Mouse (Mus musculus): ENCODE results near the gene P2rx6. TPM values are rescaled to one million over a fixed set of nuclear protein-coding genes. Genes with fewer than 3 reads are reported as not detected.
A peak's percentile ranks its signal among the peaks of the same experiment; 100 is the strongest.

Gene P2rx6
- total and polyA plus RNA-seq, 3 experiments: 0.78 to 2.9 (median 0.89) TPM

DNA sequence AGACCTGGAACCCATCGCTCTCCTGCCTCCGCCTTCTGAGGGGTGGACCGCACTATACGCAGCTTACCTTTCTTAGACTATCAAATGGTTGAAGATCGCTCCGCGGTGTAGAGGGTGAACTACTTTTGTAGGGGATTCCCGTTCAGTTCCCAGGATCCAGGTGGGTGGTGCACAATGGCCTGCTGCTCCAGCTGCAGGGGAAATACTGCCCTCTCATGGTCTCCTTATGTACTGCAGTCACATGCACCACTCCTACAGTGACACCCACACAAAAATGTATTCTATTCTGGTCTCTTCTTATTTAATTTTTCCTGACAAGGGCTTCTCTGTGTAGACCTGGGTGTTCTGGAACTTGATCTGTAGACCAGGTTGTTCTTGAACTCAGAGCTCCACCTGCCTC lies 21.4 kb downstream of the P2rx6 start, which contains the start of gene Slc7a4:
TSS of gene Slc7a4 (minus strand) at position 151 of the 400 bp plus-strand sequence.
- DNase-seq: no peak
- WGBS: 30% methylated on average over 8 of the region's 8 CpGs
- Histone ChIP-seq H3K27ac (no peak within 1 kb of the TSS), H3K27me3 (ENCODE audit: control insufficient read depth, insufficient read depth, low read length) (no peaks in the 10 kb centered on the region), H3K4me1 (ENCODE audit: control insufficient read depth, insufficient read depth, low read length) (no peaks in the 10 kb centered on the region), H3K79me2 (replicated peaks; ENCODE audit: control insufficient read depth, insufficient read depth, low read length) (no peaks in the 10 kb centered on the region), H3K36me3 (ENCODE audit: control insufficient read depth, insufficient read depth, low read length) (no peaks in the 10 kb centered on the region), H3K4me3 (no peak within 1 kb of the TSS), H3K9ac (ENCODE audit: low read depth, low read length) (no peak within 1 kb of the TSS)
- intact Hi-C loops (cut with DNase I): no loop called here
- TF ChIP-seq EP300 (IDR thresholded peaks at IDR 0.05; ENCODE audit: insufficient read depth, low read depth, low read length): no peak
- peak; percentile 55 for TF ChIP-seq CTCF (IDR thresholded peaks at IDR 0.05)

DNA sequence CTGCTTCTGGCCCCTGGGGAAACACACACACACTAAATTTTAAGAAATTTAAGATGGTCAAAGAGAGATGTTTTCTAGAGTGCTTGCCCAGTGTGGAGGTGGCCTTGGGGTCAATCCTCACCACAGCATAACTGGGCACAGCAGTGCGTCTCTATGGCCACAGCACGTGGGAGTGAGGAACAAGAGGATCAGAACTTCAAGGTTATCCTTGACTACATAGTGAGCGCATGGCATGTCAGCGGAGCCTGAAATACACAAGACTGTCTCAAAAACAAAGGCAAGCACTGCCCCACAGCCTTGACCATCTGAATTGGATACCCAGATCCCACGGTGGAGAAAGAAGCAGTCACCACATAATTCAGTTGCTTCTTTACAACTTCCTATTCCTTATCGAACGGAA lies 22.9 kb downstream of the P2rx6 start:
- no peaks in the 10 kb centered on the region for H3K4me1 ChIP-seq (ENCODE audit: control insufficient read depth, insufficient read depth, low read length)
- H3K9ac ChIP-seq (ENCODE audit: low read depth, low read length): no peak overlapping the region
- H3K36me3 ChIP-seq (ENCODE audit: control insufficient read depth, insufficient read depth, low read length): no peaks in the 10 kb centered on the region
- no peak for DNase-seq
- no peaks in the 10 kb centered on the region for H3K79me2 ChIP-seq (replicated peaks; ENCODE audit: control insufficient read depth, insufficient read depth, low read length)
- H3K4me3 ChIP-seq: no peak overlapping the region
- no peak overlapping the region for H3K27ac ChIP-seq
- 81% methylated on average over 7 of the region's 7 CpGs for WGBS
- intact Hi-C loops (cut with DNase I): no loop called here
- H3K27me3 ChIP-seq (ENCODE audit: control insufficient read depth, insufficient read depth, low read length): no peaks in the 10 kb centered on the region
- TF ChIP-seq EP300 (IDR thresholded peaks at IDR 0.05; ENCODE audit: insufficient read depth, low read depth, low read length) (no peak), CTCF (IDR thresholded peaks at IDR 0.05) (no peak), POLR2A (IDR thresholded peaks at IDR 0.05; ENCODE audit: insufficient read depth, low read depth, low read length) (no peak)

DNA sequence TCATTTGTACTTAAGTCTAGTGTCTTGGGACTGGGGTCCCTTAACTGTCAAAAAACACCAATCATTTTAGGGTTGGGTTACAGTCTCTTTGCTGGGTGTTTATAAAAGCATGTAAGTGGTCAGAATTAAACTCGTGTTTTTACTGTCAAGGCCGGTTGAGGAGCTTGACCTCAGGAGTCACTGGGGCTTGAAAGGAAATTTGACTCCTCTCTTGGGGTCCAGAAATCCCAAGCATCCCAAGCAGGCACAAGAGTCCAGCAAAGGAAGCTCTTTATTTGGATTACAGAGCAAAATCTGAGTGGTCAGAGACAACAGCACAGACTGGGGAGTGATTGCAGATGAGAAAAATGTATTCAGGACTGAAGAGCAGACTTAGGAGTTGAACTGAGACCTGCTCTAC lies 29.0 kb downstream of the P2rx6 start:
- no peak for DNase-seq
- Histone ChIP-seq H3K9ac (ENCODE audit: low read depth, low read length) (no peak overlapping the region), H3K36me3 (ENCODE audit: control insufficient read depth, insufficient read depth, low read length) (no peaks in the 10 kb centered on the region), H3K27me3 (ENCODE audit: control insufficient read depth, insufficient read depth, low read length) (no peaks in the 10 kb centered on the region), H3K27ac (no peak overlapping the region), H3K4me3 (no peak overlapping the region), H3K79me2 (replicated peaks; ENCODE audit: control insufficient read depth, insufficient read depth, low read length) (no peaks in the 10 kb centered on the region), H3K4me1 (ENCODE audit: control insufficient read depth, insufficient read depth, low read length) (no peaks in the 10 kb centered on the region)
- intact Hi-C loops (cut with DNase I): no loop called here
- WGBS: 32% methylated on average over 2 of the region's 2 CpGs
- no peak for TF ChIP-seq POLR2A (IDR thresholded peaks at IDR 0.05; ENCODE audit: insufficient read depth, low read depth, low read length)
- TF ChIP-seq CTCF (IDR thresholded peaks at IDR 0.05): no peak
- TF ChIP-seq EP300 (IDR thresholded peaks at IDR 0.05; ENCODE audit: insufficient read depth, low read depth, low read length): no peak

DNA sequence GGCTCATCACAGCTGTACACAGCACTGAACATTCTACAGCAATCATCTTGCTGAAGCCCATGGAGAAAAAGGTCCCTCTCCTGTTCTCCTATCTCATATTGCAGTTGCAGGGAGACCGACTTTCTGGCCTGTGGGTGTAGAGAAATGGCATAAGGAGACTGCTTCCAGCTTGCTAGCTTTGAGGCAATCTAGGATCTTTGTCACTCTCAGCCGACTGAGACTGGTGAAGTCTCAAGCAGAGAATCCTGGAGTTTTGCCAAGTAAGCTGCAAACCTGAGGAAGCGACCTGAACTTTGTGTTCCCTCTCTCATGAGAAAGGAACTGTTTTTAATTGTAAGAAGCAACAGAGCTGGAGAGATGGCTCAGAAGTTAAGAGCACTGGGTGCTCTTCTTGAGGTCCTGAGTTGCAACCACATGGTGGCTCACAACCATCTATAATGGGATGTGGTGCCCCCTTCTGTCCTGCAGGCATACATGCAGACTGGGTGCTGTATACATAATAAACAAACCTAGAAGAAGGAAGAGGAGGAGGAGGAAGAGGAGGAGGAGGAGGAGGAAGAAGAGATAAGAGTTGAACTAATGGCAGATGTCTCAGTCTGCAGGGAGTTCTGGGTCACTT lies 39.4 kb downstream of the P2rx6 start:
- 31% methylated on average over 3 of the region's 3 CpGs for WGBS
- Histone ChIP-seq H3K27me3 (ENCODE audit: control insufficient read depth, insufficient read depth, low read length) (no peaks in the 10 kb centered on the region), H3K4me1 (ENCODE audit: control insufficient read depth, insufficient read depth, low read length) (no peaks in the 10 kb centered on the region), H3K4me3 (no peak overlapping the region), H3K27ac (no peak overlapping the region), H3K79me2 (replicated peaks; ENCODE audit: control insufficient read depth, insufficient read depth, low read length) (no peaks in the 10 kb centered on the region), H3K36me3 (ENCODE audit: control insufficient read depth, insufficient read depth, low read length) (no peaks in the 10 kb centered on the region), H3K9ac (ENCODE audit: low read depth, low read length) (no peak overlapping the region)
- DNase-seq: no peak
- intact Hi-C loops (cut with DNase I): no loop called here
- no peak for TF ChIP-seq EP300 (IDR thresholded peaks at IDR 0.05; ENCODE audit: insufficient read depth, low read depth, low read length)
- no peak for TF ChIP-seq POLR2A (IDR thresholded peaks at IDR 0.05; ENCODE audit: insufficient read depth, low read depth, low read length)
- TF ChIP-seq CTCF (IDR thresholded peaks at IDR 0.05): 0 out of 2 replicates have a peak, but pooled peaks have one; percentile 18

DNA sequence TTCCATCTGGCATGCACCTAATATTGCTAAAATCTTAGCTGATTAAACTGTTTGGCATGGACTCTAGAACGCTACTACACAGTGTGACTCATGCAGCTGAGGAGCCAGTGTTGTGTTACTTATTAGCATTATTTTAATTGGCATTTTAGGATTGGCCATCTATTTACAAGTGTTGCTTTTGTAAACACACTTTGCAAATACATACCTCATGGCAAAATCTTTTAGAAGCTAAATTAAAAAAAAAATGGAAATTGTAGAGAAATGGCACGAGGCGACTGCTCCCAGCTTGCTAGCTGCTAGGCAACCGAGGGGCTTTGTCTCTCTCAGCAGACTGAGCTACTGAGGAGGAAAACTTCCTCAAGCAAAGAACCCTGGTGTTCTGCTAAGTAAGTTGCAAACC lies 43.3 kb downstream of the P2rx6 start:
- TF ChIP-seq POLR2A (IDR thresholded peaks at IDR 0.05; ENCODE audit: insufficient read depth, low read depth, low read length) (no peak), EP300 (IDR thresholded peaks at IDR 0.05; ENCODE audit: insufficient read depth, low read depth, low read length) (no peak), CTCF (IDR thresholded peaks at IDR 0.05) (no peak)
- H3K27ac ChIP-seq: no peak overlapping the region
- DNase-seq: no peak

DNA sequence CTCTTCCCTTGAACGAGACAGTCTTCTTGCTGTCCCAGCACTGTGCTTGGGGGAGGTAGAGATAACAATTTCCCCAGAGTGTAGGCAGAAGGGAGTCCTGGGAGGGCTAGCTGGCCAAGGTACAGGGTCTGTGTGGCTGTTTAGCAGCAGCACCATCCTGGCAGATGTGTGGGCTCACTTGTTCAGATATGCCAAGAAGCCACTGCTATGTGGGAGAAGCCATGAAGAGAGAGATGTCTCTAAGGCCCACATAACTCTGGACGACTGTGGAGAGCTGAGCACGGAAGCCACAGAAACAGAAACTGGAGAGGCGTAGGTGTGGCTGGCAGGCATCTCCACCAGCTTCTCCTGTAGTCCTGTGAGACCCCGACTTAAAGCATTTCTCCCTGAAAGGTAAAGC lies 44.0 kb downstream of the P2rx6 start:
- 65% methylated on average over 5 of the region's 5 CpGs for WGBS
- H3K9ac ChIP-seq (ENCODE audit: low read depth, low read length): no peak overlapping the region
- no peaks in the 10 kb centered on the region for H3K4me1 ChIP-seq (ENCODE audit: control insufficient read depth, insufficient read depth, low read length)
- no peak for DNase-seq
- H3K79me2 ChIP-seq (replicated peaks; ENCODE audit: control insufficient read depth, insufficient read depth, low read length): no peaks in the 10 kb centered on the region
- no peak overlapping the region for H3K27ac ChIP-seq
- TF ChIP-seq POLR2A (IDR thresholded peaks at IDR 0.05; ENCODE audit: insufficient read depth, low read depth, low read length): no peak
- no peak for TF ChIP-seq EP300 (IDR thresholded peaks at IDR 0.05; ENCODE audit: insufficient read depth, low read depth, low read length)
- no peak for TF ChIP-seq CTCF (IDR thresholded peaks at IDR 0.05)
- intact Hi-C loops (cut with DNase I): no loop called here
- no peaks in the 10 kb centered on the region for H3K36me3 ChIP-seq (ENCODE audit: control insufficient read depth, insufficient read depth, low read length)
- no peaks in the 10 kb centered on the region for H3K27me3 ChIP-seq (ENCODE audit: control insufficient read depth, insufficient read depth, low read length)
- H3K4me3 ChIP-seq: no peak overlapping the region

More for the DNA sequence above, 43.3 kb downstream of the P2rx6 start:
- H3K27me3 ChIP-seq (ENCODE audit: control insufficient read depth, insufficient read depth, low read length): no peaks in the 10 kb centered on the region
- H3K79me2 ChIP-seq (replicated peaks; ENCODE audit: control insufficient read depth, insufficient read depth, low read length): no peaks in the 10 kb centered on the region
- H3K4me1 ChIP-seq (ENCODE audit: control insufficient read depth, insufficient read depth, low read length): no peaks in the 10 kb centered on the region
- WGBS: 60% methylated on average over 4 of the region's 4 CpGs
- H3K36me3 ChIP-seq (ENCODE audit: control insufficient read depth, insufficient read depth, low read length): no peaks in the 10 kb centered on the region
- no peak overlapping the region for H3K4me3 ChIP-seq
- H3K9ac ChIP-seq (ENCODE audit: low read depth, low read length): no peak overlapping the region
- intact Hi-C loops (cut with DNase I): no loop called here
